Mouse (Mus musculus): Measurements from ENCODE around the gene Tsr3. TPM values are rescaled to one million over a fixed set of nuclear protein-coding genes. Genes with fewer than 3 reads are reported as not detected.

The Tsr3 gene
- total and polyA plus RNA-seq, 3 experiments = 35.2 to 50.5 TPM; not detected in 1

GRCm38 (mm10) chr17:25272326-25272725 is 32.4 kb downstream of the Tsr3 start:
- Histone ChIP-seq H3K9ac (ENCODE audit: control insufficient read depth, low read depth, low read length, poor library complexity, severe bottlenecking) (peak overlapping the region; percentile 95), H3K79me2 (ENCODE audit: control insufficient read depth, insufficient read depth, low read length, poor library complexity) (peaks cover 52% of the 10 kb centered on the region), H3K27me3 (ENCODE audit: control insufficient read depth in 1 of 2, insufficient read depth in 2 of 2, low read length in 2 of 2) (no peaks in the 10 kb centered on the region), H3K4me1 (ENCODE audit: control insufficient read depth in 1 of 2, insufficient read depth in 2 of 2, low read length in 2 of 2) (peaks cover 9 to 32% of the 10 kb centered on the region in 2 experiments), H3K9me3 (replicated peaks; ENCODE audit: insufficient read depth, low read length) (no peaks in the 10 kb centered on the region), H3K36me3 (ENCODE audit: control insufficient read depth in 1 of 2, insufficient read depth in 2 of 2, low read length in 2 of 2) (peaks cover 20 to 22% of the 10 kb centered on the region in 2 experiments), H3K27ac (ENCODE audit: control insufficient read depth, low read depth, low read length) (peak overlapping the region; percentile 96), H3K4me3 (ENCODE audit: control insufficient read depth in 1 of 2, insufficient read depth in 1 of 2, low read depth in 2 of 2, low read length in 2 of 2) (peak overlapping the region; percentile 81 to 91)
- peak; percentile 68 for DNase-seq (ENCODE audit: low read depth, low spot score)
- no peak for TF ChIP-seq USF1 (IDR thresholded peaks at IDR 0.05; ENCODE audit: low read depth, low read length)
- TF ChIP-seq POLR2AphosphoS2 (IDR thresholded peaks at IDR 0.05; ENCODE audit: low read length) = 0 out of 2 replicates have a peak, but pooled peaks have one; percentile 1
- TF ChIP-seq MAFK (IDR thresholded peaks at IDR 0.05; ENCODE audit: borderline replicate concordance, low read depth, low read length) = no peak
- no peak for TF ChIP-seq ZMIZ1 (IDR thresholded peaks at IDR 0.05; ENCODE audit: low read depth, low read length)

DNA sequence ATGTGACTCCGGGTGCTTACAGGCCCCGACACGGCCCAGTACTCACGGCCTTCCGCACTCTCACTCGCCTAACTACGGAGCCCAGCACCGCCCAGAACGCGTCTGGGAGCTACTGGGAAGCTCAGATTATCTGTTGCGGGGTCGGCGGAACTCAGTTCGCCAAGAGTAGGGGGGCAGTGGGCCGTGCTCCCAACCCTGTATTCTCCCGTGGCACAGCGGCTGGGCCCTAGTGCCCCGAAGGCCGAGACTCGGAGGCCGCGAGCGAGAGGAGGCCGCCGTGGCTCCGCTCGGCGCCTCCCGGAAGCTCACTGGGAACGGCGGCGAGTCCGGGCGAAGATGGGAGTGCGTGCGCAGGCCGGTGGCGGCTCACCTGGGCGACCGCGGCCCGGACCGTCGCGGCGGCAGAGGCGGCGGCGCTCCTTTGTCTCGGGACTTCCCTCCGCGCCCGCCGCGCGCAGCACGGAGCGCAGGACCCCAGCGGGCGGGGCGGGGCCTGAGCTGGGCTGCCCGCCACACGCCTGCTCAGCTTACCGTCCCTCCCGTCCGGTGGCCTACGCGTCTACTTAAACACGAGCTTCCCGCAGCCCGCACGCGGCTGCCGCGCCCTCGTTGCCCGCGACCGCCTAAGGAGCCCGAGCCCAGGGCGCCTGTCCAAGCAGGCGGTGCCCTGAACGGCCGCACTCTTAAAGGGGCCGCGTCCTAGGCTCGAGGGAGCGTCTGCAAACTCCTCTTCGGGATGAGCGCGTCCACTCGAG is 33.2 kb downstream of the Tsr3 start:
- Histone ChIP-seq H3K4me3 (ENCODE audit: control insufficient read depth in 1 of 2, insufficient read depth in 1 of 2, low read depth in 2 of 2, low read length in 2 of 2) (peak overlapping the region; percentile 81 to 91), H3K79me2 (ENCODE audit: control insufficient read depth, insufficient read depth, low read length, poor library complexity) (peaks cover 50% of the 10 kb centered on the region), H3K9me3 (replicated peaks; ENCODE audit: insufficient read depth, low read length) (no peaks in the 10 kb centered on the region), H3K4me1 (ENCODE audit: control insufficient read depth in 1 of 2, insufficient read depth in 2 of 2, low read length in 2 of 2) (peaks cover 9 to 32% of the 10 kb centered on the region in 2 experiments), H3K27ac (ENCODE audit: control insufficient read depth, low read depth, low read length) (peak overlapping the region; percentile 96), H3K27me3 (ENCODE audit: control insufficient read depth in 1 of 2, insufficient read depth in 2 of 2, low read length in 2 of 2) (no peaks in the 10 kb centered on the region), H3K36me3 (ENCODE audit: control insufficient read depth in 1 of 2, insufficient read depth in 2 of 2, low read length in 2 of 2) (peaks cover 13 to 20% of the 10 kb centered on the region in 2 experiments), H3K9ac (ENCODE audit: control insufficient read depth, low read depth, low read length, poor library complexity, severe bottlenecking) (peak overlapping the region; percentile 95)
- DNase-seq (ENCODE audit: low read depth, low spot score) = peak; percentile 95
- TF ChIP-seq TAL1 (IDR thresholded peaks at IDR 0.05; ENCODE audit: low read length) = no peak
- TF ChIP-seq EP300 (IDR thresholded peaks at IDR 0.05; ENCODE audit: low read depth in 1 of 2, low read length in 2 of 2) = peak in 1 of 2 experiments; percentile 47; a peak in 1 of 4 replicates
- no peak for TF ChIP-seq ZNF384 (IDR thresholded peaks at IDR 0.05; ENCODE audit: low read depth, low read length)
- TF ChIP-seq BHLHE40 (IDR thresholded peaks at IDR 0.05; ENCODE audit: borderline replicate concordance, low read depth, low read length) = peak; percentile 63; the same call in 1 of the 2 replicates
- TF ChIP-seq ELF1 (IDR thresholded peaks at IDR 0.05; ENCODE audit: low read depth, low read length) = peak; percentile 44; the same call in 1 of the 2 replicates
- peak; percentile 45 for TF ChIP-seq TCF12 (IDR thresholded peaks at IDR 0.05; ENCODE audit: low read depth, low read length)
- no peak for TF ChIP-seq USF1 (IDR thresholded peaks at IDR 0.05; ENCODE audit: low read depth, low read length)
- peak; percentile 79 for TF ChIP-seq POLR2AphosphoS2 (IDR thresholded peaks at IDR 0.05; ENCODE audit: low read length)
- TF ChIP-seq RCOR1 (IDR thresholded peaks at IDR 0.05; ENCODE audit: low read depth, low read length) = no peak
- peak; percentile 100 for TF ChIP-seq MAX (IDR thresholded peaks at IDR 0.05; ENCODE audit: low read length)
- TF ChIP-seq MEF2A (IDR thresholded peaks at IDR 0.05; ENCODE audit: extremely low read depth, insufficient replicate concordance, low read depth, low read length, poor library complexity, severe bottlenecking) = no peak
- peak; percentile 65; the same call in 1 of the 2 replicates for TF ChIP-seq ZMIZ1 (IDR thresholded peaks at IDR 0.05; ENCODE audit: low read depth, low read length)
- peak; percentile 64 to 68; a peak in 3 of 4 replicates for TF ChIP-seq POLR2A (IDR thresholded peaks at IDR 0.05; ENCODE audit: control insufficient read depth in 1 of 2, insufficient read depth in 1 of 2, low read depth in 1 of 2, low read length in 2 of 2, poor library complexity in 1 of 2)
- TF ChIP-seq NELFE (IDR thresholded peaks at IDR 0.05; ENCODE audit: low read depth, low read length) = peak; percentile 80
- TF ChIP-seq RAD21 (IDR thresholded peaks at IDR 0.05; ENCODE audit: low read depth, low read length) = no peak
- TF ChIP-seq SIN3A (IDR thresholded peaks at IDR 0.05; ENCODE audit: low read length) = peak; percentile 91
- peak; percentile 15; the same call in 1 of the 2 replicates for TF ChIP-seq ETS1 (IDR thresholded peaks at IDR 0.05; ENCODE audit: low read depth, low read length)
- no peak for TF ChIP-seq GATA1 (IDR thresholded peaks at IDR 0.05; ENCODE audit: low read depth, low read length)
- TF ChIP-seq POLR2AphosphoS5 (IDR thresholded peaks at IDR 0.05; ENCODE audit: borderline replicate concordance, low read depth, low read length) = no peak
- peak; percentile 58 for TF ChIP-seq MXI1 (IDR thresholded peaks at IDR 0.05; ENCODE audit: low read depth, low read length)
- TF ChIP-seq USF2 (IDR thresholded peaks at IDR 0.05; ENCODE audit: borderline replicate concordance in 1 of 2, insufficient read depth in 1 of 2, low read depth in 1 of 2, low read length in 2 of 2) = no peak
- TF ChIP-seq KAT2A (conservative IDR thresholded peaks at IDR 0.05; ENCODE audit: low read depth, low read length) = peak; percentile 67; the same call in 1 of the 2 replicates
- no peak for TF ChIP-seq MYC (IDR thresholded peaks at IDR 0.05; ENCODE audit: low read depth, low read length)
- TF ChIP-seq TBP (IDR thresholded peaks at IDR 0.05; ENCODE audit: low read depth, low read length) = no peak
- no peak for TF ChIP-seq GABPA (IDR thresholded peaks at IDR 0.05; ENCODE audit: low read depth, low read length)
- TF ChIP-seq CHD1 (IDR thresholded peaks at IDR 0.05; ENCODE audit: low read depth, low read length) = no peak
- TF ChIP-seq CHD2 (IDR thresholded peaks at IDR 0.05; ENCODE audit: low read length) = no peak
- TF ChIP-seq ZKSCAN1 (IDR thresholded peaks at IDR 0.05; ENCODE audit: low read depth, low read length) = no peak

Data from MEL (cell line).